Mouse (Mus musculus) small intestine, adult 2 months (tissue): Measurements from ENCODE around the gene Ptpdc1.

Experiments used
- CTCF ChIP-seq: fragments of 200-500 bp; IDR thresholded peaks from 2 replicates; pipeline ENCODE4 v1.5.1; 2012; ENCODE audit warnings: low read depth, mild to moderate bottlenecking, control low read depth, inconsistent platforms, low read length, moderate library complexity, mixed read lengths; ENCODE audit not compliant: insufficient replicate concordance, insufficient read length; ENCODE audit errors: extremely low read depth
- POLR2A ChIP-seq: fragments of 200-500 bp; IDR thresholded peaks from 2 replicates; pipeline ENCODE4 v1.6.1; 2012; ENCODE audit warnings: low read depth, mild to moderate bottlenecking, control low read depth, inconsistent platforms, low read length, moderate library complexity

GRCm38 (mm10) chr13:48585786-48586185 is 39.7 kb downstream of the Ptpdc1 start:
- TF ChIP-seq CTCF = no peak
- no peak for TF ChIP-seq POLR2A
